Mouse (Mus musculus): ENCODE data around the gene Cd3e.
A peak's percentile ranks its signal among the peaks of the same experiment; 100 is the strongest.
"Not testable (repeated sequence)": the region's sequence is repeated elsewhere in the genome, so short reads cannot be mapped to it uniquely, and the experiment has no call there.

Gene Cd3e

GRCm38 (mm10) chr9:45009180-45010078 is at the start of gene Cd3e:
Cd3e (minus strand) TSS chr9:45009627.
- peak; percentile 87 for DNase-seq

- DNase-seq, result peak; percentile 50
Measured at GRCm38 (mm10) chr9:45058304-45058940, 49.0 kb upstream of the Cd3e start.

GRCm38 (mm10) chr9:45055082-45055713 is 45.8 kb upstream of the Cd3e start, which contains the start of gene Mpzl3:
Mpzl3 (plus strand) TSS chr9:45055186.
- peak; percentile 92 for DNase-seq

- no peak for DNase-seq
Measured at GRCm38 (mm10) chr9:45050301-45050700, 40.9 kb upstream of the Cd3e start.

GRCm38 (mm10) chr9:45049731-45050130 is 40.3 kb upstream of the Cd3e start:
- no peak for DNase-seq

GRCm38 (mm10) chr9:45048511-45048910 is 39.1 kb upstream of the Cd3e start:
- DNase-seq, result peak; percentile 55

- DNase-seq, result no peak
Measured at GRCm38 (mm10) chr9:45046973-45047372, 37.5 kb upstream of the Cd3e start.

- peak; percentile 20 for DNase-seq
Measured at GRCm38 (mm10) chr9:45042947-45043346, 33.5 kb upstream of the Cd3e start.

- DNase-seq, result peak; percentile 32
Measured at GRCm38 (mm10) chr9:45042056-45042720, 32.8 kb upstream of the Cd3e start.

- peak; percentile 35 for DNase-seq
Measured at GRCm38 (mm10) chr9:45041131-45041838, 31.9 kb upstream of the Cd3e start.

GRCm38 (mm10) chr9:45040066-45040845 is 30.8 kb upstream of the Cd3e start:
- no peak for DNase-seq

GRCm38 (mm10) chr9:45039499-45039898 is 30.1 kb upstream of the Cd3e start, which contains the start of gene Mpzl2:
Mpzl2 (plus strand) TSS chr9:45039799.
- no peak for DNase-seq

- DNase-seq, result not testable (repeated sequence)
Measured at GRCm38 (mm10) chr9:45037803-45038202, 28.4 kb upstream of the Cd3e start.

- no peak for DNase-seq
Measured at GRCm38 (mm10) chr9:45034526-45034925, 25.1 kb upstream of the Cd3e start.

GRCm38 (mm10) chr9:45032261-45032660 is 22.8 kb upstream of the Cd3e start:
- no peak for DNase-seq

- DNase-seq, result no peak
Measured at GRCm38 (mm10) chr9:45030341-45030740, 20.9 kb upstream of the Cd3e start.

GRCm38 (mm10) chr9:45027376-45027775 is 17.9 kb upstream of the Cd3e start:
- DNase-seq, result no peak

GRCm38 (mm10) chr9:45024187-45024586 is 14.8 kb upstream of the Cd3e start:
- DNase-seq, result no peak

- no peak for DNase-seq
Measured at GRCm38 (mm10) chr9:45023638-45024037, 14.2 kb upstream of the Cd3e start.

- DNase-seq, result peak; percentile 82
Measured at GRCm38 (mm10) chr9:45022800-45023199, 13.4 kb upstream of the Cd3e start.

- no peak for DNase-seq
Measured at GRCm38 (mm10) chr9:45018031-45018430, 8.6 kb upstream of the Cd3e start.
